Mouse (Mus musculus) intestine, postnatal 0 days (tissue): ENCODE results near the gene 2310011J03Rik. TPM values are rescaled to one million over a fixed set of nuclear protein-coding genes. Genes with fewer than 3 reads are reported as not detected.

ENCODE experiments used
- ATAC-seq: fragments of 200-750 bp; cut with Nextera tagmentation; 2 replicates; pipeline ENCODE4 v1.8.0; 2017; ENCODE audit warnings: mild to moderate bottlenecking, moderate TSS enrichment, moderate library complexity
- H3K27ac ChIP-seq: fragments of 300-500 bp; sonication (generic); 2 replicates; pipeline ENCODE4 v1.5.1; 2014; ENCODE audit warnings: mild to moderate bottlenecking, low read depth, low read length, moderate library complexity
- H3K27me3 ChIP-seq: fragments of 300-500 bp; sonication (generic); replicated peaks from 2 replicates; pipeline ENCODE4 v1.6.1; 2014; ENCODE audit warnings: low read length, mixed read lengths; ENCODE audit not compliant: control insufficient read depth, insufficient read depth
- H3K36me3 ChIP-seq: fragments of 300-500 bp; sonication (generic); 2 replicates; pipeline ENCODE4 v1.6.1; 2014; ENCODE audit warnings: mild to moderate bottlenecking, moderate library complexity; ENCODE audit not compliant: control insufficient read depth, insufficient read depth
- H3K4me1 ChIP-seq: fragments of 300-500 bp; sonication (generic); replicated peaks from 2 replicates; pipeline ENCODE4 v1.6.1; 2014; ENCODE audit warnings: antibody characterized with exemption, low read length, mixed read lengths; ENCODE audit not compliant: control insufficient read depth, insufficient read depth
- H3K4me2 ChIP-seq: fragments of 300-500 bp; sonication (generic); replicated peaks from 2 replicates; pipeline ENCODE4 v1.6.1; 2014; ENCODE audit warnings: low read depth, mild to moderate bottlenecking, moderate library complexity
- H3K4me3 ChIP-seq: fragments of 300-500 bp; sonication (generic); 2 replicates; pipeline ENCODE4 v1.5.1; 2014; ENCODE audit warnings: low read depth, low read length
- H3K9ac ChIP-seq: fragments of 300-500 bp; sonication (generic); 2 replicates; pipeline ENCODE4 v1.6.1; 2014; ENCODE audit warnings: mild to moderate bottlenecking, low read depth, low read length
- H3K9me3 ChIP-seq: fragments of 300-500 bp; sonication (generic); 2 replicates; pipeline ENCODE4 v1.6.1; 2016; ENCODE audit warnings: mixed run types; ENCODE audit not compliant: control insufficient read depth
- CTCF ChIP-seq: sonication (generic); IDR thresholded peaks from 2 replicates; pipeline ENCODE4 v1.5.1; 2016; ENCODE audit warnings: low read depth, mild to moderate bottlenecking, control low read depth, antibody characterized with exemption, moderate library complexity
- WGBS: fragments of 180-500 bp; shearing (Covaris S2); extraction: QIAGEN DNeasy Blood & Tissue Kit; methylation state at CpG from one replicate; pipeline ENCODE4 v1.1.7; 2014; 5-methylcytosine and 5-hydroxymethylcytosine counted together
- polyA plus RNA-seq: library from polyadenylated mRNA; unstranded; fragments of >200 nt; fragmentation: Nextera tagmentation; extraction: Ambion mirVana; gene quantifications from 2 replicates; pipeline ENCODE4 v1.2.1, GENCODE M21; 2015

2310011J03Rik gene
- polyA plus RNA-seq, 1 experiment from 2014 or later: 87.6 TPM

GRCm38 (mm10) chr10:80285222-80286070 is 34.9 kb downstream of the 2310011J03Rik start:
- Histone ChIP-seq H3K27me3 (no peaks in the 10 kb centered on the region), H3K27ac (no peak overlapping the region), H3K36me3 (peaks cover 70% of the 10 kb centered on the region), H3K9me3 (no peaks in the 10 kb centered on the region), H3K4me3 (no peak overlapping the region), H3K4me2 (no peak overlapping the region), H3K9ac (no peak overlapping the region), H3K4me1 (0 out of 2 replicates have a peak, but pooled peaks cover 5% of the 10 kb centered on the region)
- TF ChIP-seq CTCF: no peak
- ATAC-seq: no peak
- WGBS: 76% methylated on average over 13 of the region's 15 CpGs

- peak; percentile 63 for ATAC-seq
- WGBS: 50% methylated on average over 20 of the region's 20 CpGs
- TF ChIP-seq CTCF: peak; percentile 30
- no peak overlapping the region for H3K4me3 ChIP-seq
- 0 out of 2 replicates have a peak, but pooled peaks cover 5% of the 10 kb centered on the region for H3K4me1 ChIP-seq
- H3K9ac ChIP-seq: peak overlapping the region; percentile 31
- H3K27me3 ChIP-seq: no peaks in the 10 kb centered on the region
- H3K36me3 ChIP-seq: peaks cover 91% of the 10 kb centered on the region
- H3K27ac ChIP-seq: peak overlapping the region; percentile 79
- H3K9me3 ChIP-seq: no peaks in the 10 kb centered on the region
- no peak overlapping the region for H3K4me2 ChIP-seq
These were observed 37.6 kb downstream of the 2310011J03Rik start for GRCm38 (mm10) chr10:80282481-80283441.

GRCm38 (mm10) chr10:80281921-80282371 is 38.4 kb downstream of the 2310011J03Rik start:
- ATAC-seq: peak; percentile 29
- Histone ChIP-seq H3K27ac (peak overlapping the region; percentile 79), H3K4me1 (0 out of 2 replicates have a peak, but pooled peaks cover 5% of the 10 kb centered on the region), H3K4me2 (peak overlapping the region; percentile 9; the same call in 1 of the 2 replicates), H3K9me3 (no peaks in the 10 kb centered on the region), H3K36me3 (peaks cover 91% of the 10 kb centered on the region), H3K4me3 (no peak overlapping the region), H3K27me3 (no peaks in the 10 kb centered on the region), H3K9ac (peak overlapping the region; percentile 31; the same call in 1 of the 2 replicates)
- TF ChIP-seq CTCF: no peak
- 53% methylated on average over 8 of the region's 8 CpGs for WGBS

GRCm38 (mm10) chr10:80281304-80281703 is 39.0 kb downstream of the 2310011J03Rik start:
- Histone ChIP-seq H3K27ac (peak overlapping the region; percentile 79), H3K36me3 (peaks cover 90% of the 10 kb centered on the region)
- peak; percentile 54 for ATAC-seq

GRCm38 (mm10) chr10:80279273-80279672 is 41.1 kb downstream of the 2310011J03Rik start:
- TF ChIP-seq CTCF: no peak
- Histone ChIP-seq H3K4me1 (0 out of 2 replicates have a peak, but pooled peaks cover 5% of the 10 kb centered on the region), H3K4me3 (no peak overlapping the region), H3K27ac (no peak overlapping the region), H3K27me3 (no peaks in the 10 kb centered on the region), H3K4me2 (no peak overlapping the region), H3K36me3 (peaks cover 88% of the 10 kb centered on the region), H3K9ac (no peak overlapping the region), H3K9me3 (no peaks in the 10 kb centered on the region)
- WGBS: 87% methylated on average over 12 of the region's 12 CpGs
- no peak for ATAC-seq

More at GRCm38 (mm10) chr10:80281304-80281703, 39.0 kb downstream of the 2310011J03Rik start:
- Histone ChIP-seq H3K4me1 (0 out of 2 replicates have a peak, but pooled peaks cover 5% of the 10 kb centered on the region), H3K9ac (0 out of 2 replicates have a peak overlapping the region, but pooled peaks have one; percentile 22), H3K27me3 (no peaks in the 10 kb centered on the region), H3K9me3 (no peaks in the 10 kb centered on the region), H3K4me2 (peak overlapping the region; percentile 9; the same call in 1 of the 2 replicates), H3K4me3 (no peak overlapping the region)
- no peak for TF ChIP-seq CTCF
- WGBS: 45% methylated on average over 7 of the region's 7 CpGs
